Mouse (Mus musculus) heart, embryonic 14.5 days (tissue): Measurements from ENCODE around the gene Ubac2. TPM values are rescaled to one million over a fixed set of nuclear protein-coding genes. Genes with fewer than 3 reads are reported as not detected.

ENCODE experiments used
- ATAC-seq: fragments of 200-750 bp; cut with Nextera tagmentation; 2 replicates; pipeline ENCODE4 v1.8.0; 2017; ENCODE audit warnings: low read depth, moderate TSS enrichment; ENCODE audit not compliant: insufficient number of reproducible peaks, insufficient read depth, low FRiP score
- H3K27ac ChIP-seq, 2 experiments: fragments of 200-500 bp in 1 of 2; fragments of 300-500 bp in 1 of 2; sonication (generic) in 1 of 2; replicated peaks in 1 of 2; 2 replicates each; pipeline ENCODE4 v1.5.1; 2012 to 2014; ENCODE audit warnings: low read depth in 2 of 2, low read length in 2 of 2, control low read depth in 1 of 2, mild to moderate bottlenecking in 1 of 2, mixed read lengths in 1 of 2; ENCODE audit not compliant: control insufficient read depth in 1 of 2, insufficient read depth in 1 of 2
- H3K27me3 ChIP-seq: fragments of 300-500 bp; sonication (generic); 2 replicates; pipeline ENCODE4 v1.6.1; 2014; ENCODE audit warnings: mild to moderate bottlenecking, low read length, control low read depth; ENCODE audit not compliant: control insufficient read depth, insufficient read depth
- H3K36me3 ChIP-seq: fragments of 300-500 bp; sonication (generic); 2 replicates; pipeline ENCODE4 v1.6.1; 2014; ENCODE audit warnings: mild to moderate bottlenecking, control low read depth, low read length, mixed read lengths; ENCODE audit not compliant: control insufficient read depth, insufficient read depth
- H3K4me1 ChIP-seq, 2 experiments: fragments of 200-500 bp in 1 of 2; fragments of 300-500 bp in 1 of 2; sonication (generic) in 1 of 2; 2 replicates each; pipeline ENCODE4 v1.6.1; 2012 to 2014; ENCODE audit warnings: low read length in 2 of 2, control low read depth in 1 of 2, mixed read lengths in 1 of 2; ENCODE audit not compliant: control insufficient read depth in 2 of 2, insufficient read depth in 2 of 2
- H3K4me2 ChIP-seq: fragments of 300-500 bp; sonication (generic); 2 replicates; pipeline ENCODE4 v1.6.1; 2014; ENCODE audit warnings: mild to moderate bottlenecking, low read length
- H3K4me3 ChIP-seq, 2 experiments: fragments of 200-500 bp in 1 of 2; fragments of 300-500 bp in 1 of 2; sonication (generic) in 1 of 2; 2 replicates each; pipeline ENCODE4 v1.5.1; 2012 to 2014; ENCODE audit warnings: low read length in 2 of 2, mild to moderate bottlenecking in 2 of 2, control low read depth in 1 of 2, low read depth in 1 of 2, moderate library complexity in 1 of 2; ENCODE audit not compliant: control insufficient read depth in 1 of 2, insufficient read depth in 1 of 2
- H3K9ac ChIP-seq: fragments of 300-500 bp; sonication (generic); 2 replicates; pipeline ENCODE4 v1.6.1; 2014; ENCODE audit warnings: mild to moderate bottlenecking, low read length
- H3K9me3 ChIP-seq: fragments of 300-500 bp; sonication (generic); 2 replicates; pipeline ENCODE4 v1.6.1; 2016; ENCODE audit warnings: low read length, control low read depth; ENCODE audit not compliant: control insufficient read depth
- WGBS: fragments of 180-500 bp; shearing (Covaris S2); extraction: QIAGEN DNeasy Blood & Tissue Kit; methylation state at CpG from one replicate; pipeline ENCODE4 v1.1.7; 2014; 5-methylcytosine and 5-hydroxymethylcytosine counted together
- polyA plus RNA-seq: library from polyadenylated mRNA; unstranded; fragments of >200 nt; fragmentation: Nextera tagmentation; extraction: Ambion mirVana; gene quantifications from 2 replicates; pipeline ENCODE4 v1.2.1, GENCODE M21; 2014

Ubac2 gene
- polyA plus RNA-seq, 1 experiment from 2014 or later, result 56.3 TPM

DNA sequence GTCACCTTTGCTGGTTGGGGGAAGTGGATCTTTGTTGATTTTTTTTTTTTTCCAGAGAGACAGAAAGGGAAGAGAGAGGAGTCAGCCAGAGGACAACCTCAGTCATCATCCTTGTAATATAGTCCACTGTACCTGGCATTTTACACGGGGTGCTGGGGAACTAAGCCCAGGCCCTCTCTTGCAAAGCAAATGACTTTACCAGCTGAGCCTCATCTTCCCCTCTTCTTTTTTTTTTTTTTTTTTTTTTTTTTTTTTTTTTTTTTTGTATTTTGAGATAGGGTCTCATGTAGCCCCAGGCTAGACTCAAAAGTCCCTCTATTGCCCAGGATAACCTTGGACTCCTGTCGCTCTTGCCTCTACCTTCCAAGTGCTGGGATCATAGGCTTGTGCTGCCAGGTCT, 141.0 kb downstream of the Ubac2 start:
- no peak overlapping the region for H3K4me2 ChIP-seq
- no peak for ATAC-seq
- H3K9me3 ChIP-seq, result no peaks in the 10 kb centered on the region
- H3K9ac ChIP-seq, result no peak overlapping the region
- WGBS, result 81% methylated on average over 2 of the region's 2 CpGs
- no peak overlapping the region for H3K4me3 ChIP-seq
- H3K36me3 ChIP-seq, result peaks cover 12% of the 10 kb centered on the region
- no peaks in the 10 kb centered on the region for H3K27me3 ChIP-seq
- H3K4me1 ChIP-seq, result peaks cover 23 to 41% of the 10 kb centered on the region in 2 experiments
- no peak overlapping the region for H3K27ac ChIP-seq

DNA sequence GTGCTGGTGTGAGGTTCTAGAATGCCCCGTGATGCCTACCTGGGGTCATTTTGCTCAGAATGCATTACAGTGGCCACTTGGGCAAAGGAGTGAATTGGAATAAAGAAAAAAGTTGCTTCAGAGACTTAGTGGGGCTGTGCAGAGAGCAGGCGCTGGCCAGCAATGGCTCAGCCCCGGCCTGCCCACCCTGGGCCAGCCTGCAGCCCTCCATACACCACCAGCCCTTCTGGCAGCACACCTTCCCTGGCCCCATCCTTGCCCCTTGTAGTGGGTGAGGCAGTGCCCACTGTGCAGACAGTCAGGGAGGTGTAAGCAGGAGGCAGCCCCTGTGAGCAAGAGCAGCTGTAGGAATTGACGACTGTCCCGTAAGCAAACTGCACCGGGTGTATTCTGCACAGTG, 142.1 kb downstream of the Ubac2 start:
- ATAC-seq, result no peak
- H3K4me3 ChIP-seq, result no peak overlapping the region

DNA sequence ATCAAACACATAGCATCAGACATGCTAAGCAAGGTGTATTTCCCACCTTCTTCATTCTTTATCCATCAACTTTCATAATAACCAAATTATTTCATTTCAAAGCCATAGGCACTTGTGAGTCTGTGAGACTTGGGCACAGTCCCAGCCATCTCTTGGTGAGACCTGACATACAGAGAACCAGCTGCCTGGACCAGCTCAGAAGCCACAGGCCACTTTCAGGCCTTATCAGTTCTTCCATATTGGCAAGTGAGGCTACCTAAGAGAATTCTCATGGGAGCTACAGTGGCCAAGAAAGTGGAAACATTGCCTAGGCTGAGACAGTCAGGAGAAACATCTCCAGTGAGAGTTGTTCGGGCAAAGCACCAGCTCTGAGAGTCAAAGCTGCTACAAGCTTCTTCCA, 144.6 kb downstream of the Ubac2 start:
- no peak for ATAC-seq
- Histone ChIP-seq H3K4me1 (peaks cover 10 to 19% of the 10 kb centered on the region in 2 experiments), H3K27ac (no peak overlapping the region), H3K36me3 (peaks cover 12% of the 10 kb centered on the region), H3K9me3 (no peaks in the 10 kb centered on the region), H3K4me2 (no peak overlapping the region), H3K9ac (no peak overlapping the region), H3K4me3 (no peak overlapping the region), H3K27me3 (no peaks in the 10 kb centered on the region)
- WGBS, result 93% methylated on average over 1 of the region's 1 CpGs

More for the DNA sequence above, 142.1 kb downstream of the Ubac2 start:
- H3K4me2 ChIP-seq, result no peak overlapping the region
- 86% methylated on average over 6 of the region's 6 CpGs for WGBS
- H3K27me3 ChIP-seq, result no peaks in the 10 kb centered on the region
- no peak overlapping the region for H3K27ac ChIP-seq
- H3K9ac ChIP-seq, result no peak overlapping the region
- H3K4me1 ChIP-seq, result peaks cover 16 to 32% of the 10 kb centered on the region in 2 experiments
- H3K36me3 ChIP-seq, result peaks cover 12% of the 10 kb centered on the region
- H3K9me3 ChIP-seq, result no peaks in the 10 kb centered on the region

DNA sequence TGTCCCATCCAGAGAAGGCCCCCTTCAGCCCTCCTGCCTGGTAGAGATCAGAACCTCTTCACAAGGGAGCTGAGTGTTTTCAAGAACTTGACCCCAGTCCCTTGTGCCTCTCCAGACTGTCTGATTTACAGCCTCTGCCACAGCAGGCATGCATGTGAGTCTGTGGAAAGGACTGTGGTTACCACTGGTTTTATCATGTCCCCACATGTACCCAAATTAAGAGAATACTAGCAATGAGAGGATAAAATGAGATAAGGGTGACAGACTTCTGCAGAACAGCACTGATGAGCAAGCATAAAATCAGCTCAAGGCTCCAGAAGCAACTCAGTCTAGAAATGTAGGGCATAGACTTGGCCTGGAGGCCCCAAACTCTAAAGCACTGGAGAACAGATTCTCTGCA, 145.5 kb downstream of the Ubac2 start:
- no peak overlapping the region for H3K4me2 ChIP-seq
- no peak for ATAC-seq
- no peaks in the 10 kb centered on the region for H3K27me3 ChIP-seq
- H3K9me3 ChIP-seq, result no peaks in the 10 kb centered on the region
- peaks cover 12% of the 10 kb centered on the region for H3K36me3 ChIP-seq
- H3K9ac ChIP-seq, result no peak overlapping the region
- H3K4me1 ChIP-seq, result peaks cover 11 to 23% of the 10 kb centered on the region in 2 experiments
- no peak overlapping the region for H3K27ac ChIP-seq
- H3K4me3 ChIP-seq, result no peak overlapping the region

DNA sequence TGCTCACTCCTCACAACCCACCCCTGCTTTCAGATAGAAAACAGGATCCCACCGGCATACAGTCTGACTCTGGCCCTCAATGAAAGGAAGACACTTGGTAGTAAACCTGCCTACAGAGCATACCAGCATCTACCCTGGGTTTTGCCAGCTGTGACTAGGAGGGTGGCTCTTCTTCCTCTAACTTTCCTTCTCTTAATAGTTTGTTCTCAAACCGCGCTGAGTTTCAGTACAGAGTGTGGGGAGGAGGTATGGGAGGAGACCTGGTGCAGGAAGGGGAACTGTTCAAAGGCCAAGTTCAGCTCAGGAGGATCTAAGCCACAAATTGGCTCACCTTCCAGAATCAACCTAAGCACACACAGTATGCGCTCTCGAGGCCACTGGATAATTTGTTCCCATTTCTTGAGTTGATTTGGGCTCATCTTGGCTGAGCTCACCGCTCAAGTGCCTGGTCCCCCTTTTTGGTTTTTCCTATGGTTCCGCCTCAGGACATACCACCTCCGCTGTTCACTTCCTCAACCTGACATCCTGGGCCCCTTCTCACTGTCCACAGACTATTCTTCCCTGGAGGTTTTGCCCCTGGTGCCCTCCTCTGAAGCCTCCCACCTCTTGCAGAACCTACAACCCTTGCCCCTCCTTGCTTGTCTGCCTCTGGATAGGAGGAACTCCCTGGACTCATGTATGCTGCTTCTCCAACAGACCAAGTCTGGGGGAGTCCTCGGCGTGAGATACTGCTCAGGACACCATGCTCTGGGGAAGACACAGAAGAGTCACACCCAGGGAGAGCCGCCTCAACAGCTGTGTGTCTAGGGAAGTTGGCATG, 150.7 kb downstream of the Ubac2 start:
- H3K4me2 ChIP-seq, result no peak overlapping the region
- H3K27me3 ChIP-seq, result no peaks in the 10 kb centered on the region
- no peak for ATAC-seq
- H3K27ac ChIP-seq, result no peak overlapping the region
- H3K4me1 ChIP-seq, result peaks cover 2 to 11% of the 10 kb centered on the region in 2 experiments; a peak in 3 of 4 replicates
- no peaks in the 10 kb centered on the region for H3K9me3 ChIP-seq
- H3K36me3 ChIP-seq, result no peaks in the 10 kb centered on the region
- H3K9ac ChIP-seq, result no peak overlapping the region
- 83% methylated on average over 11 of the region's 11 CpGs for WGBS
- H3K4me3 ChIP-seq, result no peak overlapping the region

DNA sequence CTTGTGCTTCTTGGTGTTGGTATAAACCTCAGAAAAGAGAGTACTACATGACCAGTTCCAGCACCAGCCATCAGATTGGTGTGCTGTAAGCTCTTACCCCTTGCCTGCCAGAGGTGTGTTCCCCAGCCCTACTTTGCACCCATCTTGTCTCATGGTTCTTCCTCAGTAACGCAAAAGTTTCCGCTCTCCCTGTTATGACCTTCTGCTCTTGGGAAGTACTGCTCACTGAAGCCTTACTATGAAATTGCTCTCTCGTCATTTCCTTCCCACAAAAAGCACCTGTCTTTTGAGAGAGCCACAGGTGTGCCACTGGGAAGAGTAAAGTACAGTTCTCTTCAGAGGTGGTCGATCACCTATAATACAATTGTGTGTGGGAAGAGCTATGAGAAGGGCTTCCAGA, 151.4 kb downstream of the Ubac2 start:
- WGBS, result 91% methylated on average over 4 of the region's 4 CpGs
- H3K4me3 ChIP-seq, result no peak overlapping the region
- H3K27ac ChIP-seq, result no peak overlapping the region
- no peak for ATAC-seq
- no peaks in the 10 kb centered on the region for H3K36me3 ChIP-seq
- peaks cover under 1% of the 10 kb centered on the region; the same call in 1 of the 2 replicates for H3K9me3 ChIP-seq
- H3K4me2 ChIP-seq, result no peak overlapping the region
- no peak overlapping the region for H3K9ac ChIP-seq
- H3K27me3 ChIP-seq, result no peaks in the 10 kb centered on the region
- peaks cover 2 to 11% of the 10 kb centered on the region in 2 experiments; a peak in 3 of 4 replicates for H3K4me1 ChIP-seq

DNA sequence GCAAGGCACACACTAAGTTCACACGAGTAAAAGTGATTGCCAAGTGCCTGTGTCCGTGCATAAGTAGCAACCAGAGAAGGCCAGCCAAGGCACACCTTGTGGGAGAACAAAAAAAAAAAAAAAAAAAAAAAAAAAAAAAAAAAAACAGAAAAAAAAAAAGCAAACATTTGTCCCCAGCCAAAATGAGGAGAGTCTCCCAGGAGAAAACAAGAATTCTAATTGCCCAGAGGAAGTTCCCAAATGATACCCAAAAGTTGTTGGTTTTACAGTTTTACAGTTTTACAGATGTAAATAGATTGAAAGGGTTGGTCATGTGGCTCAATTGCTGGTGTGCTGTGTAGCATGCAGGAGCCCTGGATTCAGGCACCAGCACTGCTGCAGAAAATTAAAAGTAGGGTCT, 153.6 kb downstream of the Ubac2 start:
- no peak for ATAC-seq
- no peaks in the 10 kb centered on the region for H3K27me3 ChIP-seq
- WGBS, result 75% methylated on average over 2 of the region's 2 CpGs
- H3K9ac ChIP-seq, result no peak overlapping the region
- H3K4me1 ChIP-seq, result peaks cover 2 to 11% of the 10 kb centered on the region in 2 experiments; a peak in 3 of 4 replicates
- peaks cover 6% of the 10 kb centered on the region for H3K9me3 ChIP-seq
- H3K36me3 ChIP-seq, result no peaks in the 10 kb centered on the region
- no peak overlapping the region for H3K4me2 ChIP-seq
- no peak overlapping the region for H3K27ac ChIP-seq
- H3K4me3 ChIP-seq, result no peak overlapping the region

DNA sequence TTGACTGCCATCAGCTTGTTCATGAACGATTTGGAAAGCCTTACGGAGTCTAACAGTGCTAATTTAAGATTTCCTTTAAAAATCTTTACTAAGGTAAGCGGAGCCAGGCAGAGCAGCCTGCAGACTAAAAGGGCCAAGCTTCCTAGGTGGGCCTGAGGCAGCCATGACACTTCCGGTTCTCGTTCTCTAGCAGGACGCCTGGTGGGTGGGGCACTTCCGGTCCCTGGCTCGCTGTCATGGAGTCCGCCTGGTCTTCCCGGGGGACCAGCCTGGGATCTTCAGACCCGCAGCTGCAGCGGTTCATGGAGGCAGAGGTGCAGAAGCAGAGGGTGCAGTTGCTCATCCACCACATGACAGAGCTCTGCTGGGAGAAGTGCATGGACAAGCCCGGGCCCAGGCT, 156.0 kb downstream of the Ubac2 start, which contains the start of gene Timm8a2:
Gene Timm8a2, plus strand, starts transcription at position 224 of the 400 bp plus-strand sequence.
- H3K27ac ChIP-seq, result no peak within 1 kb of the TSS
- H3K27me3 ChIP-seq, result no peaks in the 10 kb centered on the region
- H3K36me3 ChIP-seq, result no peaks in the 10 kb centered on the region
- no peak within 1 kb of the TSS for H3K9ac ChIP-seq
- no peak within 1 kb of the TSS for H3K4me3 ChIP-seq
- peaks cover 6% of the 10 kb centered on the region for H3K9me3 ChIP-seq
- 88% methylated on average over 13 of the region's 13 CpGs for WGBS
- ATAC-seq, result no peak
- no peaks in the 10 kb centered on the region for H3K4me1 ChIP-seq
- no peak within 1 kb of the TSS for H3K4me2 ChIP-seq
